8 mouse cellular contexts compared by ENCODE assay signal in the genomic region with DNA sequence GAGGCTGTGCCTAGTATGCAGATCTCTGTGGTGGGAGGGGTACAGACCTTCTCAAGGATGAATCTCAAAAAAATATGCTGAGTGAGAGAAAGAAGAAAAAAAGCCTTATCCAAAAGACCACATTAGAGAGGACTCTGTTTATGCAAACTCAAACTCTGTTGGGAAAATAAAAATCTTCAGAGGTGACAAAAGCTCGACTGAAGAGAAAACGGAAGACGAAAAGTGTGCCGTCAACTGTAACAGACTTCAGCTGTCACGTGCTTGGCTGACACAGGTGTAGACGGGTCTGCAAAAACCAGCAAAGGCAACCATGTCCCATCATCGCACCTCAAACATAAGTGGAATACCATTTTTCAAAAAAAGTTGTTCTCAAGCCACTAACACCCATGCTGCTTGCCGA. TPM values are rescaled to one million over a fixed set of nuclear protein-coding genes. Genes with fewer than 3 reads are reported as not detected.
DNase-seq lines count a peak whose midpoint lies in the region; ATAC-seq lines count a peak whose summit lies in the region.

No protein-coding gene starts in this region.

- H3K27ac ChIP-seq in kidney, embryonic 15.5 days: no peak overlapping the region
- no peak overlapping the region for H3K27ac ChIP-seq in embryonic facial prominence, embryonic 10.5 days (replicated peaks)
- 0 out of 2 replicates have a peak overlapping the region, but pooled peaks have one; percentile 13 for H3K27ac ChIP-seq in intestine, embryonic 15.5 days

- no peak for DNase-seq in kidney, postnatal 25 days
- DNase-seq in embryonic facial prominence, embryonic 10.5 days (ENCODE audit: low spot score): no peak
- DNase-seq in cerebellum, adult 9-11 months: no peak
- no peak for DNase-seq in cerebellum, postnatal 14 days

- no peaks in the 10 kb centered on the region for H3K36me3 ChIP-seq in kidney, embryonic 15.5 days
- peaks cover 12% of the 10 kb centered on the region; the same call in 1 of the 2 replicates for H3K36me3 ChIP-seq in embryonic facial prominence, embryonic 10.5 days (replicated peaks)
- H3K36me3 ChIP-seq in intestine, embryonic 15.5 days: no peaks in the 10 kb centered on the region

- peak overlapping the region; percentile 70 for H3K4me2 ChIP-seq in kidney, embryonic 15.5 days
- H3K4me2 ChIP-seq in intestine, embryonic 15.5 days (replicated peaks): peak overlapping the region; percentile 73

- no peaks in the 10 kb centered on the region for H3K27me3 ChIP-seq in kidney, embryonic 15.5 days
- no peaks in the 10 kb centered on the region for H3K27me3 ChIP-seq in embryonic facial prominence, embryonic 10.5 days (replicated peaks; ENCODE audit: low read depth, poor library complexity, severe bottlenecking)
- H3K27me3 ChIP-seq in intestine, embryonic 15.5 days (replicated peaks): no peaks in the 10 kb centered on the region

- ATAC-seq in kidney, embryonic 15.5 days (replicated peaks; ENCODE audit: low FRiP score): no peak
- ATAC-seq in intestine, embryonic 15.5 days: no peak
- 0 out of 2 replicates have a peak, but pooled peaks have one; percentile 15 for ATAC-seq in neutrophil, adult 5-6 weeks (ENCODE audit: extremely low read depth, insufficient number of reproducible peaks, low FRiP score, poor library complexity, severe bottlenecking)
- no peak for ATAC-seq in inflammation-experienced regulatory T-cells, adult 6 months

- WGBS in kidney, embryonic 15.5 days: 43% methylated on average over 8 of the region's 8 CpGs
- 79% methylated on average over 8 of the region's 8 CpGs for WGBS in embryonic facial prominence, embryonic 10.5 days
- 40% methylated on average over 8 of the region's 8 CpGs for WGBS in intestine, embryonic 15.5 days

- peaks cover 37% of the 10 kb centered on the region for H3K4me1 ChIP-seq in kidney, embryonic 15.5 days
- peaks cover 36% of the 10 kb centered on the region for H3K4me1 ChIP-seq in embryonic facial prominence, embryonic 10.5 days
- H3K4me1 ChIP-seq in intestine, embryonic 15.5 days (replicated peaks): peaks cover 21% of the 10 kb centered on the region

- peak overlapping the region; percentile 98 for H3K4me3 ChIP-seq in kidney, embryonic 15.5 days (replicated peaks)
- H3K4me3 ChIP-seq in embryonic facial prominence, embryonic 10.5 days: peak overlapping the region; percentile 94
- peak overlapping the region; percentile 100 for H3K4me3 ChIP-seq in intestine, embryonic 15.5 days (replicated peaks)

- 0 out of 2 replicates have a peak overlapping the region, but pooled peaks have one; percentile 99 for H3K9ac ChIP-seq in kidney, embryonic 15.5 days
- H3K9ac ChIP-seq in intestine, embryonic 15.5 days: peak overlapping the region; percentile 27

- H3K9me3 ChIP-seq in kidney, embryonic 15.5 days (replicated peaks): no peaks in the 10 kb centered on the region
- no peaks in the 10 kb centered on the region for H3K9me3 ChIP-seq in embryonic facial prominence, embryonic 10.5 days
- H3K9me3 ChIP-seq in intestine, embryonic 15.5 days: no peaks in the 10 kb centered on the region

RNA-seq across cellular contexts. Expression of a gene that starts 1.7 kb away (rescaled TPM):
- 107 and 112 TPM in 2 replicates for polyA plus RNA-seq in kidney, embryonic 15.5 days (2015; fragmentation: Nextera tagmentation; extraction: Ambion mirVana)
- polyA plus RNA-seq in embryonic facial prominence, embryonic 10.5 days (2016; fragmentation: Nextera tagmentation; extraction: Ambion mirVana): 135 and 144 TPM in 2 replicates
- 102 and 107 TPM in 2 replicates for polyA plus RNA-seq in intestine, embryonic 15.5 days (2015; fragmentation: Nextera tagmentation; extraction: Ambion mirVana)
- 61.6 and 62.0 TPM in 2 replicates for total RNA-seq in neutrophil, adult 5-6 weeks (2017)
- 10 to 100 TPM; 16.2 to 20.1 (median 18.2) TPM for polyA plus RNA-seq in inflammation-experienced regulatory T-cells, adult 6 months (2017; shearing (Covaris generic))

RNA-seq across cellular contexts. Expression of a gene that starts 56.4 kb away (rescaled TPM):
- 37.2 and 39.4 TPM in 2 replicates for polyA plus RNA-seq in kidney, embryonic 15.5 days (2015; fragmentation: Nextera tagmentation; extraction: Ambion mirVana)
- polyA plus RNA-seq in embryonic facial prominence, embryonic 10.5 days (2016; fragmentation: Nextera tagmentation; extraction: Ambion mirVana): 43.2 and 43.3 TPM in 2 replicates
- 43.0 and 44.0 TPM in 2 replicates for polyA plus RNA-seq in intestine, embryonic 15.5 days (2015; fragmentation: Nextera tagmentation; extraction: Ambion mirVana)
- 85.7 and 88.8 TPM in 2 replicates for total RNA-seq in neutrophil, adult 5-6 weeks (2017)
- 100 to 1,000 TPM; 204 to 343 (median 284) TPM for polyA plus RNA-seq in inflammation-experienced regulatory T-cells, adult 6 months (2017; shearing (Covaris generic))
